Mouse (Mus musculus): ENCODE measurements around the gene Fam180a. TPM values are rescaled to one million over a fixed set of nuclear protein-coding genes. Genes with fewer than 3 reads are reported as not detected.

Fam180a gene
- total and polyA plus RNA-seq, 3 experiments: not detected

DNA sequence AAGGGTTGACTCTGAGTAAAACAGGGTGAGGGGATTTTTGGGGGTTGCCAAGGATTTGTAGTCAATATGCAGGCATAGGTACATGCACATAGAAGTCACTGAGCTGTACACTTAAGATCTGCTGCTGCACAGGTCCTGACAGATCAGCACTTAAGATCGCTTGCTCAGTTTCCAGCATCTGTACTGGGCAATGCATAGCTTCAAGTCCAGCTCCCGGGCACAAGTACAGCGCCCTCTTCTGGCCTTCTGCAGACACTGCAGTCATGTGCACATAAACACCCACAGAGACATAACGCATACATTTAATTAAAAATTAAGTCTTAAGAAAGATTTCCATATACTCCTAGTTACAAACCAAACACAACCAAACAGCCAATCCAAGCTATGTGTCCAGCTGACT lies 8.3 kb upstream of the Fam180a start:
- H3K36me3 ChIP-seq (replicated peaks in 1 of 2; ENCODE audit: control insufficient read depth in 1 of 2, insufficient read depth in 1 of 2, low read length in 1 of 2): no peaks in the 10 kb centered on the region
- no peak for DNase-seq (ENCODE audit: extremely low read depth)
- no peaks in the 10 kb centered on the region for H3K27me3 ChIP-seq (replicated peaks)
- in situ Hi-C loops (cut with MboI; ENCODE audit: low pct_ligation_motif_present, low pct_unique_long_range_greater_than_20kb, low sequenced_read_pairs): no loop called here
- H3K9ac ChIP-seq (ENCODE audit: insufficient read depth, low read depth): no peak overlapping the region
- H3K27ac ChIP-seq (ENCODE audit: insufficient read depth, low read depth): no peak overlapping the region
- H3K9me3 ChIP-seq (replicated peaks; ENCODE audit: low read length): no peaks in the 10 kb centered on the region
- H3K4me3 ChIP-seq (replicated peaks in 1 of 3; ENCODE audit: low read depth in 2 of 3, low read length in 2 of 3, poor library complexity in 1 of 3): no peak overlapping the region
- dilution Hi-C loops (cut with MboI; ENCODE audit: extremely low pct_ligation_motif_present, extremely low pct_unique_long_range_greater_than_20kb, low sequenced_read_pairs): no loop called here
- no peaks in the 10 kb centered on the region for H3K79me2 ChIP-seq (replicated peaks; ENCODE audit: control insufficient read depth, extremely low read depth, insufficient read depth, poor library complexity, severe bottlenecking)
- TF ChIP-seq CTCF (conservative IDR thresholded peaks at IDR 0.05 in 1 of 2, IDR thresholded peaks at IDR 0.05 in 1 of 2; ENCODE audit: low read depth in 2 of 2, low read length in 2 of 2) (peak; percentile 19 to 44; a peak in 3 of 4 replicates), MAX (IDR thresholded peaks at IDR 0.05; ENCODE audit: low read length) (no peak), GABPA (IDR thresholded peaks at IDR 0.05; ENCODE audit: insufficient replicate concordance, low read depth, low read length) (no peak), SIN3A (IDR thresholded peaks at IDR 0.05; ENCODE audit: low read length) (no peak)
- no peak overlapping the region for H3K4me2 ChIP-seq (ENCODE audit: insufficient read depth, low read depth, poor library complexity, severe bottlenecking)
- H3K4me1 ChIP-seq (ENCODE audit: control insufficient read depth in 1 of 2, insufficient read depth in 2 of 2): no peaks in the 10 kb centered on the region

DNA sequence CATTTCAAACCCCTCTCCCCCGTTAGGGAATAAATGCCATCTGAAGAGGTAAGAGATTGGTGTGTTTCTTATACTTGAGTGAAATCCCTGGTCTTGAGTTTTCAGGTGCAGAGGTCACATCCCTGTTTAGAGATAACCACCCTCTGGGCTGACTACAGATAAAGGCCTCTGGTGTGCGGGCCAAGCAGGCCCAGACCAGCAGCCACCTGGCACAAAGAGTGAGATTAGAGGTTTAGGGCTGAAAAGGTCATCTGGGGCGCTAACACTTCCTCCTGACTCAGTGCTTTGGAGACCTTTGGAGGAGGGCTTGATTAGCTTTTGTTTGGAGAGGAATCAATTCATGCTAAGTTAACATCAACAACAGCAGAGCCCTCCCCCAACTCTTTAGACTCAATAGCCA lies 7.7 kb upstream of the Fam180a start:
- in situ Hi-C loops (cut with MboI; ENCODE audit: low pct_ligation_motif_present, low pct_unique_long_range_greater_than_20kb, low sequenced_read_pairs): no loop called here
- H3K36me3 ChIP-seq (replicated peaks in 1 of 2; ENCODE audit: control insufficient read depth in 1 of 2, insufficient read depth in 1 of 2, low read length in 1 of 2): no peaks in the 10 kb centered on the region
- DNase-seq (ENCODE audit: extremely low read depth): no peak
- no peak overlapping the region for H3K9ac ChIP-seq (ENCODE audit: insufficient read depth, low read depth)
- no peak for TF ChIP-seq MXI1 (IDR thresholded peaks at IDR 0.05; ENCODE audit: low read depth, low read length)
- no peak overlapping the region for H3K4me2 ChIP-seq (ENCODE audit: insufficient read depth, low read depth, poor library complexity, severe bottlenecking)
- no peaks in the 10 kb centered on the region for H3K27me3 ChIP-seq (replicated peaks)
- dilution Hi-C loops (cut with MboI; ENCODE audit: extremely low pct_ligation_motif_present, extremely low pct_unique_long_range_greater_than_20kb, low sequenced_read_pairs): no loop called here
- no peaks in the 10 kb centered on the region for H3K4me1 ChIP-seq (ENCODE audit: control insufficient read depth in 1 of 2, insufficient read depth in 2 of 2)
- no peaks in the 10 kb centered on the region for H3K79me2 ChIP-seq (replicated peaks; ENCODE audit: control insufficient read depth, extremely low read depth, insufficient read depth, poor library complexity, severe bottlenecking)
- H3K9me3 ChIP-seq (replicated peaks; ENCODE audit: low read length): no peaks in the 10 kb centered on the region
- H3K4me3 ChIP-seq (replicated peaks in 1 of 3; ENCODE audit: low read depth in 2 of 3, low read length in 2 of 3, poor library complexity in 1 of 3): no peak overlapping the region
- H3K27ac ChIP-seq (ENCODE audit: insufficient read depth, low read depth): no peak overlapping the region

DNA sequence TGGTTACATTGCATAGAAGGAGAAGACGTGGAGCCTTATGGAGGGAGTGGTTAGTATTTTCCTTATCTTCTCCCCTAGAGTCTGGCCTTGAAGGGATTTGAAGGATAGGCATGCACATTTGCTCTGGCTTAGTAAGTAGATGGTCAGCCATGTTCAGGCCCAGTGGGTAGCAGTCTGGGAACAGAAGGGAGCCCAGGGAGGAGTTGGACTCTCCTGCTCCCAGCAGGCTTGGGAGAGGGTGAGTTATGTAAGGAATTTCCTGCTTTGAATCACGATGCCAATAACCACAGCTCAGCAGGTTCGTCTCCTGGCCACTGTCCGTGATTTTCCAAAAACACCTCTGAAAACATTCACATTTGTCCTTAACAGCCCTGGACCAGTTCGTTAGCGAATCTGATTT lies 4.9 kb upstream of the Fam180a start:
- Histone ChIP-seq H3K27me3 (replicated peaks) (no peaks in the 10 kb centered on the region), H3K36me3 (replicated peaks in 1 of 2; ENCODE audit: control insufficient read depth in 1 of 2, insufficient read depth in 1 of 2, low read length in 1 of 2) (no peaks in the 10 kb centered on the region), H3K27ac (ENCODE audit: insufficient read depth, low read depth) (no peak overlapping the region), H3K9me3 (replicated peaks; ENCODE audit: low read length) (no peaks in the 10 kb centered on the region), H3K4me1 (ENCODE audit: control insufficient read depth in 1 of 2, insufficient read depth in 2 of 2) (no peaks in the 10 kb centered on the region), H3K4me2 (ENCODE audit: insufficient read depth, low read depth, poor library complexity, severe bottlenecking) (no peak overlapping the region), H3K4me3 (replicated peaks in 1 of 3; ENCODE audit: low read depth in 2 of 3, low read length in 2 of 3, poor library complexity in 1 of 3) (no peak overlapping the region), H3K79me2 (replicated peaks; ENCODE audit: control insufficient read depth, extremely low read depth, insufficient read depth, poor library complexity, severe bottlenecking) (no peaks in the 10 kb centered on the region), H3K9ac (ENCODE audit: insufficient read depth, low read depth) (no peak overlapping the region)
- TF ChIP-seq ZC3H11A (IDR thresholded peaks at IDR 0.05; ENCODE audit: low read depth, low read length) (no peak), ZMIZ1 (IDR thresholded peaks at IDR 0.05; ENCODE audit: low read depth, low read length) (no peak), E2F4 (IDR thresholded peaks at IDR 0.05; ENCODE audit: insufficient replicate concordance, low read depth, low read length) (no peak), EP300 (IDR thresholded peaks at IDR 0.05; ENCODE audit: low read length) (no peak), RAD21 (IDR thresholded peaks at IDR 0.05; ENCODE audit: low read depth, low read length) (no peak), ETS1 (conservative IDR thresholded peaks at IDR 0.05; ENCODE audit: low read depth, low read length) (no peak), SIN3A (IDR thresholded peaks at IDR 0.05; ENCODE audit: low read length) (no peak), KAT2A (IDR thresholded peaks at IDR 0.05; ENCODE audit: insufficient replicate concordance, low read length) (no peak), POLR2AphosphoS2 (IDR thresholded peaks at IDR 0.05; ENCODE audit: low read depth, low read length) (no peak), CTCF (conservative IDR thresholded peaks at IDR 0.05 in 1 of 2, IDR thresholded peaks at IDR 0.05 in 1 of 2; ENCODE audit: low read depth in 2 of 2, low read length in 2 of 2) (no peak), ZKSCAN1 (IDR thresholded peaks at IDR 0.05; ENCODE audit: borderline replicate concordance, low read depth, low read length) (no peak), SMC3 (IDR thresholded peaks at IDR 0.05; ENCODE audit: low read depth, low read length) (no peak), BHLHE40 (IDR thresholded peaks at IDR 0.05; ENCODE audit: low read depth, low read length) (no peak), NRF1 (IDR thresholded peaks at IDR 0.05; ENCODE audit: low read depth, low read length) (no peak)
- in situ Hi-C loops (cut with MboI; ENCODE audit: low pct_ligation_motif_present, low pct_unique_long_range_greater_than_20kb, low sequenced_read_pairs) (no loop called here), dilution Hi-C loops (cut with MboI; ENCODE audit: extremely low pct_ligation_motif_present, extremely low pct_unique_long_range_greater_than_20kb, low sequenced_read_pairs) (no loop called here)
- DNase-seq (ENCODE audit: extremely low read depth): no peak
